Mouse (Mus musculus) liver, postnatal 0 days (tissue): ENCODE results near the gene Galnt4. TPM values are rescaled to one million over a fixed set of nuclear protein-coding genes. Genes with fewer than 3 reads are reported as not detected.

Experiments
- ATAC-seq: fragments of 200-750 bp; cut with Nextera tagmentation; 2 replicates; pipeline ENCODE4 v1.8.0; 2017; ENCODE audit warnings: mild to moderate bottlenecking, moderate library complexity
- DNase-seq: peaks from one replicate; pipeline ENCODE4 v3.0.0-alpha.2; 2016
- H3K27ac ChIP-seq: fragments of 300-500 bp; sonication (generic); 2 replicates; pipeline ENCODE4 v1.5.1; 2014; ENCODE audit warnings: antibody characterized with exemption, moderate library complexity, mild to moderate bottlenecking, low read depth
- H3K27me3 ChIP-seq: fragments of 300-500 bp; sonication (generic); 2 replicates; pipeline ENCODE4 v1.6.1; 2014; ENCODE audit warnings: low read length, control low read depth, mixed read lengths; ENCODE audit not compliant: insufficient read depth
- H3K36me3 ChIP-seq: fragments of 300-500 bp; sonication (generic); replicated peaks from 2 replicates; pipeline ENCODE4 v1.6.1; 2014; ENCODE audit warnings: mild to moderate bottlenecking, control low read depth, low read length, moderate library complexity, mixed read lengths; ENCODE audit not compliant: insufficient read depth
- H3K4me1 ChIP-seq: fragments of 300-500 bp; sonication (generic); 2 replicates; pipeline ENCODE4 v1.6.1; 2014; ENCODE audit warnings: antibody characterized with exemption, mild to moderate bottlenecking, control low read depth; ENCODE audit not compliant: insufficient read depth
- H3K4me2 ChIP-seq: fragments of 300-500 bp; sonication (generic); 2 replicates; pipeline ENCODE4 v1.6.1; 2014; ENCODE audit warnings: low read depth, mild to moderate bottlenecking, low read length, moderate library complexity, mixed read lengths
- H3K4me3 ChIP-seq: fragments of 300-500 bp; sonication (generic); 2 replicates; pipeline ENCODE4 v1.5.1; 2014; ENCODE audit warnings: low read depth, low read length
- H3K9ac ChIP-seq: fragments of 300-500 bp; sonication (generic); replicated peaks from 2 replicates; pipeline ENCODE4 v1.6.1; 2014; ENCODE audit warnings: mild to moderate bottlenecking, moderate library complexity
- H3K9me3 ChIP-seq: fragments of 300-500 bp; sonication (generic); 2 replicates; pipeline ENCODE4 v1.6.1; 2016; ENCODE audit warnings: mild to moderate bottlenecking, control low read depth, low read length, mixed read lengths
- CTCF ChIP-seq: sonication (generic); IDR thresholded peaks from 2 replicates; pipeline ENCODE4 v1.5.1; 2016; ENCODE audit warnings: antibody characterized with exemption, low read depth
- EP300 ChIP-seq: IDR thresholded peaks from 2 replicates; pipeline ENCODE4 v1.6.1; 2016; ENCODE audit warnings: antibody characterized with exemption, low read depth, mild to moderate bottlenecking
- WGBS: fragments of 180-500 bp; shearing (Covaris S2); extraction: QIAGEN DNeasy Blood & Tissue Kit; methylation state at CpG from one replicate; pipeline ENCODE4 v1.1.7; 2014; ENCODE audit not compliant: insufficient replicate concordance; 5-methylcytosine and 5-hydroxymethylcytosine counted together
- polyA plus RNA-seq: library from polyadenylated mRNA; unstranded; fragments of >200 nt; fragmentation: Nextera tagmentation; extraction: Ambion mirVana; gene quantifications from 2 replicates; pipeline ENCODE4 v1.2.1, GENCODE M21; 2015

Galnt4 gene
- polyA plus RNA-seq, 1 experiment from 2014 or later = 2.6 TPM

- ATAC-seq = no peak
- peak overlapping the region; percentile 85 for H3K9ac ChIP-seq
- H3K27ac ChIP-seq = peak overlapping the region; percentile 85; the same call in 1 of the 2 replicates
- no peaks in the 10 kb centered on the region for H3K27me3 ChIP-seq
- peaks cover 11% of the 10 kb centered on the region for H3K4me1 ChIP-seq
- no peaks in the 10 kb centered on the region for H3K9me3 ChIP-seq
- TF ChIP-seq EP300 (no peak), CTCF (0 out of 2 replicates have a peak, but pooled peaks have one; percentile 9)
- H3K36me3 ChIP-seq = peaks cover 2% of the 10 kb centered on the region; the same call in 1 of the 2 replicates
- peak overlapping the region; percentile 96 for H3K4me2 ChIP-seq
- DNase-seq = no peak
- 46% methylated on average over 12 of the region's 12 CpGs for WGBS
- H3K4me3 ChIP-seq = peak overlapping the region; percentile 92
Observed at GRCm38 (mm10) chr10:99108431-99108982, 548 bp downstream of the Galnt4 start.

- no peaks in the 10 kb centered on the region for H3K9me3 ChIP-seq
- 62% methylated on average over 3 of the region's 3 CpGs for WGBS
- H3K27me3 ChIP-seq = no peaks in the 10 kb centered on the region
- H3K4me2 ChIP-seq = no peak overlapping the region
- no peak for TF ChIP-seq EP300
- TF ChIP-seq CTCF = no peak
- H3K4me3 ChIP-seq = no peak overlapping the region
- peaks cover 2% of the 10 kb centered on the region; the same call in 1 of the 2 replicates for H3K36me3 ChIP-seq
- peaks cover 11% of the 10 kb centered on the region for H3K4me1 ChIP-seq
- H3K9ac ChIP-seq = no peak overlapping the region
- H3K27ac ChIP-seq = no peak overlapping the region
- DNase-seq (no peak), ATAC-seq (no peak)
Observed at GRCm38 (mm10) chr10:99113533-99113932, 5.6 kb downstream of the Galnt4 start.

GRCm38 (mm10) chr10:99114295-99114694, 6.3 kb downstream of the Galnt4 start:
- Histone ChIP-seq H3K9ac (no peak overlapping the region), H3K4me2 (no peak overlapping the region), H3K36me3 (peaks cover 2% of the 10 kb centered on the region; the same call in 1 of the 2 replicates), H3K4me1 (peaks cover 6% of the 10 kb centered on the region; the same call in 1 of the 2 replicates), H3K9me3 (no peaks in the 10 kb centered on the region), H3K4me3 (no peak overlapping the region), H3K27ac (no peak overlapping the region), H3K27me3 (no peaks in the 10 kb centered on the region)
- TF ChIP-seq EP300 = no peak
- DNase-seq (no peak), ATAC-seq (no peak)
- 68% methylated on average over 8 of the region's 8 CpGs for WGBS

GRCm38 (mm10) chr10:99115471-99116236, 7.7 kb downstream of the Galnt4 start:
- no peak for ATAC-seq
- H3K27me3 ChIP-seq = no peaks in the 10 kb centered on the region
- WGBS = 52% methylated on average over 18 of the region's 18 CpGs
- H3K36me3 ChIP-seq = no peaks in the 10 kb centered on the region
- no peak overlapping the region for H3K4me3 ChIP-seq
- H3K9ac ChIP-seq = no peak overlapping the region
- no peak overlapping the region for H3K27ac ChIP-seq
- no peaks in the 10 kb centered on the region for H3K9me3 ChIP-seq
- peaks cover 6% of the 10 kb centered on the region; the same call in 1 of the 2 replicates for H3K4me1 ChIP-seq
- no peak overlapping the region for H3K4me2 ChIP-seq
- no peak for TF ChIP-seq CTCF
- TF ChIP-seq EP300 = no peak
- no peak for DNase-seq

- Histone ChIP-seq H3K27ac (no peak overlapping the region), H3K9ac (no peak overlapping the region), H3K4me1 (peaks cover 6% of the 10 kb centered on the region; the same call in 1 of the 2 replicates), H3K27me3 (no peaks in the 10 kb centered on the region), H3K36me3 (no peaks in the 10 kb centered on the region), H3K4me2 (no peak overlapping the region), H3K4me3 (no peak overlapping the region), H3K9me3 (no peaks in the 10 kb centered on the region)
- ATAC-seq = no peak
- WGBS = 77% methylated on average over 8 of the region's 8 CpGs
- no peak for DNase-seq
- no peak for TF ChIP-seq EP300
- TF ChIP-seq CTCF = no peak
Observed at GRCm38 (mm10) chr10:99116237-99116632, 8.3 kb downstream of the Galnt4 start.

- WGBS = 75% methylated on average over 16 of the region's 16 CpGs
- Histone ChIP-seq H3K9ac (no peak overlapping the region), H3K36me3 (no peaks in the 10 kb centered on the region), H3K27ac (no peak overlapping the region), H3K4me2 (no peak overlapping the region), H3K4me3 (no peak overlapping the region), H3K27me3 (no peaks in the 10 kb centered on the region), H3K4me1 (peaks cover 6% of the 10 kb centered on the region; the same call in 1 of the 2 replicates), H3K9me3 (no peaks in the 10 kb centered on the region)
- DNase-seq (no peak), ATAC-seq (no peak)
- TF ChIP-seq EP300 (no peak), CTCF (no peak)
Observed at GRCm38 (mm10) chr10:99116650-99117615, 9.0 kb downstream of the Galnt4 start.
